Mouse (Mus musculus): ENCODE results near the gene Tspear. TPM values are rescaled to one million over a fixed set of nuclear protein-coding genes. Genes with fewer than 3 reads are reported as not detected.
"Not testable (repeated sequence)": the region's sequence is repeated elsewhere in the genome, so short reads cannot be mapped to it uniquely, and the experiment has no call there.

The Tspear gene
- polyA plus RNA-seq, 1 experiment = 0.55 TPM

DNA sequence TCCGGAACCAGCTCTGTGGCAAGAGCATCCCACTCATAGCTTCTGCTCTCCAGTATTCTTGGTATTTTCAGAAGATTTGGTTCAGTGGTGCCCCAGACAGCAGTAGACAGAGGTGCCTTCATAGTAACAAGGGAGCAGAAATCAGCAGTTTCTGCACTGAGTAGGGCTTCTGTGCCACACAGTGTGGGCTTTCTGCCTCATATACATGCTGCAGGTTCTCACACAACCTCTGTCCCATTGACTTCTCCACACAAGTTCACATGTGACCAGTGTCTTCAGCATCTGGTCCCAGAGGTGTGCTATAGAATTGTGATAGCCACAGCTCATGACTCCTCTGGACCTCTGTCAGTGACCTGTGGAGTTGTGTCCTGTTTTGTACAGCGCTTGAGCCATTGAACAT is 102.3 kb downstream of the Tspear start:
- Histone ChIP-seq H3K4me3 (ENCODE audit: extremely low read depth, insufficient read depth, insufficient read length) (no peak overlapping the region), H3K27ac (ENCODE audit: insufficient read depth, low read length) (no peak overlapping the region), H3K27me3 (ENCODE audit: control insufficient read depth, insufficient read depth, low read length) (no peaks in the 10 kb centered on the region), H3K4me1 (ENCODE audit: control insufficient read depth, insufficient read depth, insufficient read length) (no peaks in the 10 kb centered on the region), H3K36me3 (ENCODE audit: control insufficient read depth, insufficient read depth, low read length) (no peaks in the 10 kb centered on the region)
- DNase-seq (ENCODE audit: low read depth in 1 of 2, low spot score in 2 of 2) = no peak
- TF ChIP-seq CTCF (IDR thresholded peaks at IDR 0.05; ENCODE audit: extremely low read depth, insufficient read depth, insufficient read length, insufficient replicate concordance) = no peak
- no peak for TF ChIP-seq POLR2A (IDR thresholded peaks at IDR 0.05; ENCODE audit: low read depth, low read length)
- 70% methylated on average over 2 of the region's 2 CpGs for WGBS

DNA sequence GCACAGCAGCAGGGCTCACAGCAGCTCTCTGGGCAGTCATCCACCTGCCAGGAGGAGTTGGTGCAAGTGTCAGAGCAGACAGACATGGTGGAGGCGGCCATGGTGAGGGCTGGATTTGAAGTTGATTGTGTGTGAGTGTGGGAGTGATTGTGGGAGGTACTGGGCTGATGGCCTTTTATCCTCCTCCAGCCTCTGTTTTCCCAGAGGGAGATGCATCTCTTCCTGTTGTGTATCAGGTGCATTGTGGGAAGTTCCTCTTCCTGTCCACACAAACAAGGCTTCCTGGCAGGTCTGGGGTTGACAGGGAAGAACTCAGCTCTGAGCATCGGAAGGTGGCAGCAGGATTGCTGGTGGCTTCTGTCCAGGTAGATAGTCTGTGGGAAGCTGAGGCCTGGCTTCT is 108.6 kb downstream of the Tspear start, which contains the start of gene Gm9639:
Gene Gm9639 (minus strand): TSS at position 101 of the 400 bp plus-strand sequence.
- WGBS = 66% methylated on average over 2 of the region's 2 CpGs
- TF ChIP-seq CTCF (IDR thresholded peaks at IDR 0.05; ENCODE audit: extremely low read depth, insufficient read depth, insufficient read length, insufficient replicate concordance) (no peak), POLR2A (IDR thresholded peaks at IDR 0.05; ENCODE audit: low read depth, low read length) (no peak)

GRCm38 (mm10) chr10:77797677-77798076 is 111.3 kb downstream of the Tspear start:
- 54% methylated on average over 3 of the region's 3 CpGs for WGBS
- DNase-seq (ENCODE audit: low read depth in 1 of 2, low spot score in 2 of 2) = no peak
- Histone ChIP-seq H3K27me3 (ENCODE audit: control insufficient read depth, insufficient read depth, low read length) (no peaks in the 10 kb centered on the region), H3K27ac (ENCODE audit: insufficient read depth, low read length) (no peak overlapping the region), H3K36me3 (ENCODE audit: control insufficient read depth, insufficient read depth, low read length) (no peaks in the 10 kb centered on the region), H3K4me3 (ENCODE audit: extremely low read depth, insufficient read depth, insufficient read length) (no peak overlapping the region), H3K4me1 (ENCODE audit: control insufficient read depth, insufficient read depth, insufficient read length) (no peaks in the 10 kb centered on the region)
- TF ChIP-seq CTCF (IDR thresholded peaks at IDR 0.05; ENCODE audit: extremely low read depth, insufficient read depth, insufficient read length, insufficient replicate concordance) (no peak), POLR2A (IDR thresholded peaks at IDR 0.05; ENCODE audit: low read depth, low read length) (no peak)

More for the DNA sequence above, 108.6 kb downstream of the Tspear start, which contains the start of gene Gm9639:
- Histone ChIP-seq H3K4me1 (ENCODE audit: control insufficient read depth, insufficient read depth, insufficient read length) (no peaks in the 10 kb centered on the region), H3K27me3 (ENCODE audit: control insufficient read depth, insufficient read depth, low read length) (no peaks in the 10 kb centered on the region), H3K27ac (ENCODE audit: insufficient read depth, low read length) (no peak within 1 kb of the TSS), H3K36me3 (ENCODE audit: control insufficient read depth, insufficient read depth, low read length) (no peaks in the 10 kb centered on the region), H3K4me3 (ENCODE audit: extremely low read depth, insufficient read depth, insufficient read length) (no peak within 1 kb of the TSS)
- no peak for DNase-seq (ENCODE audit: low read depth in 1 of 2, low spot score in 2 of 2)

GRCm38 (mm10) chr10:77798164-77798920 is 112.0 kb downstream of the Tspear start:
- H3K36me3 ChIP-seq (ENCODE audit: control insufficient read depth, insufficient read depth, low read length); H3K4me3 ChIP-seq (ENCODE audit: extremely low read depth, insufficient read depth, insufficient read length); DNase-seq (ENCODE audit: low read depth in 1 of 2, low spot score in 2 of 2); H3K27ac ChIP-seq (ENCODE audit: insufficient read depth, low read length); H3K4me1 ChIP-seq (ENCODE audit: control insufficient read depth, insufficient read depth, insufficient read length); H3K27me3 ChIP-seq (ENCODE audit: control insufficient read depth, insufficient read depth, low read length): not testable (repeated sequence)
- 56% methylated on average over 3 of the region's 3 CpGs for WGBS

- no peak for DNase-seq (ENCODE audit: low read depth in 1 of 2, low spot score in 2 of 2)
- TF ChIP-seq CTCF (IDR thresholded peaks at IDR 0.05; ENCODE audit: extremely low read depth, insufficient read depth, insufficient read length, insufficient replicate concordance) (no peak), POLR2A (IDR thresholded peaks at IDR 0.05; ENCODE audit: low read depth, low read length) (no peak)
- Histone ChIP-seq H3K27ac (ENCODE audit: insufficient read depth, low read length) (no peak within 1 kb of the TSS), H3K4me3 (ENCODE audit: extremely low read depth, insufficient read depth, insufficient read length) (no peak within 1 kb of the TSS), H3K27me3 (ENCODE audit: control insufficient read depth, insufficient read depth, low read length) (no peaks in the 10 kb centered on the region), H3K4me1 (ENCODE audit: control insufficient read depth, insufficient read depth, insufficient read length) (no peaks in the 10 kb centered on the region), H3K36me3 (ENCODE audit: control insufficient read depth, insufficient read depth, low read length) (no peaks in the 10 kb centered on the region)
- WGBS = 68% methylated on average over 8 of the region's 8 CpGs
Observed at GRCm38 (mm10) chr10:77798921-77799508, 112.6 kb downstream of the Tspear start, which contains the start of gene Gm19668. Gm19668 (minus strand) TSS chr10:77799133.

DNA sequence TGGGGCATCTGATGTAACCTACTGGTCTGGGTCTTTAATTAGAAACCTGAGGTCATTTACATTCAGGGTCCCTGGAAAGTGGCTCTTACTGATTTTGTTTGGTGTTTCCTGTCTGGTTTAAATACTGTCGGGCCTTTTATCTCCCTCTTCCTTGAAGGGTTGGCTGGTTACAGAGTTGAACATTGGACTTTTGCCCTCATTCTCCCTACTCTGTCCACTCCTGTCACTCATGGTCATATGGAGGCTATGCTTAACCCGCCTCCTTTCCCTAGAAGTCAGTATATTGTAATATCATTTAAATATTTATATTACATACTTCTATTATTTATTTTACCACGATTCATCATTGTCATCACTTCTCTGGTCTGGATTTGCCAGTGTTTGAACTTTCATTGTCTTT is 117.7 kb downstream of the Tspear start:
- H3K4me3 ChIP-seq (ENCODE audit: extremely low read depth, insufficient read depth, insufficient read length) = no peak overlapping the region
- no peaks in the 10 kb centered on the region for H3K27me3 ChIP-seq (ENCODE audit: control insufficient read depth, insufficient read depth, low read length)
- no peaks in the 10 kb centered on the region for H3K4me1 ChIP-seq (ENCODE audit: control insufficient read depth, insufficient read depth, insufficient read length)
- H3K36me3 ChIP-seq (ENCODE audit: control insufficient read depth, insufficient read depth, low read length) = no peaks in the 10 kb centered on the region
- DNase-seq (ENCODE audit: low read depth in 1 of 2, low spot score in 2 of 2) = no peak
- TF ChIP-seq CTCF (IDR thresholded peaks at IDR 0.05; ENCODE audit: extremely low read depth, insufficient read depth, insufficient read length, insufficient replicate concordance) (no peak), POLR2A (IDR thresholded peaks at IDR 0.05; ENCODE audit: low read depth, low read length) (no peak)
- H3K27ac ChIP-seq (ENCODE audit: insufficient read depth, low read length) = no peak overlapping the region
- WGBS = 59% methylated on average over 3 of the region's 3 CpGs

DNA sequence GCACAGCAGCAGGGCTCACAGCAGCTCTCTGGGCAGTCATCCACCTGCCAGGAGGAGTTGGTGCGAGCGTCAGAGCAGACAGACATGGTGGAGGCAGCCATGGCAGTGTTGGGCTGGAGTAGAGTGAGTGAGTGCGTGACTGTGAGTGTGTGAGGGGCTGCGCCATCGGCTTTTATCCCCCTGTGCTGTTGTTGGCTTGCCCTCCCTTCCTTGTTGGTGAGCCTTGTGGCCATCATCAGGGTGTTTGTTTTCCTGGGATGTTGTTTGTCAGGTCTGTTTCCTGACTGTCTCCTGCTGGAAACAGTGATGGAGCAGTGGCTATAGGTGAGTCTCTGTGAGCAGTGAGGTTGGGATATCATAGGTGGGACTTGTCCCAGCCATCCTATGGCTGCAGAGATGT is 125.4 kb downstream of the Tspear start, which contains the start of gene Gm9507:
Gene Gm9507 (minus strand): TSS at position 101 of the 400 bp plus-strand sequence.
- Histone ChIP-seq H3K36me3 (ENCODE audit: control insufficient read depth, insufficient read depth, low read length) (no peaks in the 10 kb centered on the region), H3K4me3 (ENCODE audit: extremely low read depth, insufficient read depth, insufficient read length) (no peak within 1 kb of the TSS), H3K27me3 (ENCODE audit: control insufficient read depth, insufficient read depth, low read length) (no peaks in the 10 kb centered on the region), H3K4me1 (ENCODE audit: control insufficient read depth, insufficient read depth, insufficient read length) (no peaks in the 10 kb centered on the region), H3K27ac (ENCODE audit: insufficient read depth, low read length) (no peak within 1 kb of the TSS)
- 71% methylated on average over 5 of the region's 5 CpGs for WGBS
- TF ChIP-seq CTCF (IDR thresholded peaks at IDR 0.05; ENCODE audit: extremely low read depth, insufficient read depth, insufficient read length, insufficient replicate concordance) (no peak), POLR2A (IDR thresholded peaks at IDR 0.05; ENCODE audit: low read depth, low read length) (no peak)
- no peak for DNase-seq (ENCODE audit: low read depth in 1 of 2, low spot score in 2 of 2)
